Mouse (Mus musculus) kidney, postnatal 4 days (tissue): ENCODE results near the gene Rai1.

Experiments used
- DNase-seq, 2 experiments: peaks; one replicate each; pipeline ENCODE4 v3.0.0; 2021; ENCODE audit warnings: mixed read lengths in 2 of 2

The Rai1 gene

DNA sequence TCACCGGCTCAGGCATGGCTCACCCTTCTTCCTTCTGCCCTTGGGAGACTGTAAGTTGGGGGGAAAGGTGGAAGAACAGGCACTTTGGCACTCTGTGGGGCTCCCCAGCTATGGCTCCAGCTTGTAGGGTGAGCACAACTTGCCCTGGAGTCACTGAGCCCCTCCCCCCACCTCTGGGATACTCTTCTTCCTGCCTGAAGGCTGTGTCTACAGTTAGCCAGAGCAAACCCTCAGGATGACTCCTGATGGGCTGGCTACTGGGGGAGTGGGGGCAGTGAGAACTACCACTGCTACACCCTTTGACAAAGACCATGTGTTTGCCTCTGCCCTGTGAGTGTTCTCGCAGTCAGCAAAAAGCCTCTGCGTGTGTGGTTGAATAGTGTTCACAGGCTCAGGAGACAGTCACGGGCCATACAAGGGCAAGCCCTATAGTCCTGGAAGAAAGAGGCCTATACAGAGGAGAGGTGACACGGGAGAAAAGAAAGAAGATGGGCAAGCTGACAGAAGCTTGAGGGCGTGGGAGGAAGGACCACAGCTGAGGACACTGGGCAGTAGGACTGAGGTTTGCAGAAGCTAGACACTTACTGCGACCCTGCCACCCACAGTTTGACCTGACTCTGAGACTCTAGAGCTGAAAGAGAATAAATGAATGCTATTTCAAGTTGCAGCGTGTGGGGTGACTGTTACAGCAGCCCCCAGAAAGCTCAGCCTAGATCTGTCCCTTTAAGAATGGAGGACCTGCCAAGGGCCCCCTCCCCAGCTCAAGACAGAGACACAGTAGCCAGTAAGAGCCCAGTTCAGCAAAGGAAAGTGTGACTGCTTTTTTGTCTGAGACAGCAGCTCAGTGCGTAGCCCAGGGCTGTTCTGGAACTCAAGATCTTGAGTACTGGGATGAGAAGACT lies 9.7 kb upstream of the Rai1 start:
- peak in 1 of 2 experiments; percentile 33 for DNase-seq

DNA sequence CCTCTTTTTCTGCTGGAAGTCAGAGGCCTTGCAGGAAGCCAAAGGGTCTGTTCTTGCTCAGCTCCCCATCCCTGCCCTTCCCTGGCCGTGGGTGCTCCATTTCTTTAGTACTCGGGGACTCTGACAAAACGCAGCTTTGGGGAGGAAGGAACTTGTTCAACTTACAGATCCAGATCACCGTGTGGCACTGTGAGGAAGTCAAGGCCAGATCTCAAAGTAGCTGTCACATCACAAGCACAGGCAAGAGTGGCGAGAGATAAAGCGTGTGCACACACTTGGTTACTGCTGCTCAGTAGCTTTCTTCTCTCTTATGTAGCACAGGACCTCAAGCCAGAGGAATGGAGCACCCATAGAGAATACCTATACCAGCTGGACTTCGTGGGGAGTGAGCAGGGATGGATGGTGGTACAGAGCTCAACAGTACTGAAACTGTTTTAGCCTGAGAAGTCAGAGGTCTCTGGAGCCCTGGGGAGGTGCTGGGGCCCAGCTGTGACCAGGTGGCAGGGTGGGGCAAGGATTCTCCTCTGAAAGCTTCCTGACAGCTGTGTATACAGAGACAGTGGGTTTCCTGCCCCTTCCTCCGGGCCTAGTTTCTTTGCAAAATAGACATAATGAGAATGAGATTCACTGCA lies 5.1 kb upstream of the Rai1 start:
- DNase-seq, result no peak

DNA sequence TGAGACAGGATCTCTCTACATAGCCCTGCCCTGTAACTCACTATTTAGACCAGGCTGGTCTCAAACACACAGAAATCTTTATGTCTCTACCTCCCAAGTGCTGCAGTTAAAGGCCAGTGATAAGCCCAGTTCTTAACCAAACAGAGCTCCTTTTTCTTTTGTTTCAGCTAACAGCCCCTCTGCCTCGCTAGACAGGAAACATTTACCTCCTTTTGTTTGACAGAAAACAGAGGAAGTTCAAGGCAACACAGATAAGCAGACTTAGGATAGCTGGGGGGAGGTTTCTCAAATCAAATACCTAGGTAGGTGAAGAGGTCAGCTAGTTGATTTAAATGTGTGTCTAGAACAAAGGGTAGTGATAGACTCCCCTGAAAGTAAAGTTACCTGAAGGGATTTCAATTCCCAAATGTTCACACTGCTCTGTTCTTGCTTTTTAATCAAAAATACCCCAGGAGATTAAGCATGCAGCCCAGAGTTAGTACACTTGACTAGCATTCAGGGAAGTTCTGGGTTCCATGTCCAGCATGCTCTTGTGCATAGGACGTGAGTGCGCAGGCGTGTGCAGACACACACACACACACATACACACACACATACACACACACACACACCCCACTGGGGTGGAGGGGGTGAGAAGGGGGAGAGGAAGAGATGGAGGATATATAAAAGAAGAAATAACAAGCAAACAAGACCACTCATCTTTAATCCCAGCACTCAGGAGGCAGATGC lies 3.8 kb upstream of the Rai1 start:
- DNase-seq, result no peak

DNA sequence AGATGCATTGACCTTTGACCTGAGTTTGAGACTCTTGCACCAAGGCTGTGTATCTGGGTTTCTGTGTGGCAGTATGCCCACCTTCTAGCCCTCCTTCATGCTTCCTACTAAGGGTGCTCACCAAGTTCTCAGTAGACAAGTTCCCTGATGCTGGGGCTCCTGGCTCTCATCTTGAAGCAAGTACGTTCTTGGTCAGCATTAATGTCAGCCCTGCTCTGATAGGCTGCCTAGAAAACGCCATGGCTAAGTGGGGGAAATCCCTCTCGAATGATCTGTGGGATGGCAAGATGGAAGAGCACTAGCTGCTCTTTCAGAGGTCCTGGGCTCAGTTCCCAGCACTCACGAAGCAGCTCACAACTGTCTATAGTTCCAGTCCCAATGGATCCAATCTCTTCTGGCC lies 2.8 kb upstream of the Rai1 start:
- no peak for DNase-seq

DNA sequence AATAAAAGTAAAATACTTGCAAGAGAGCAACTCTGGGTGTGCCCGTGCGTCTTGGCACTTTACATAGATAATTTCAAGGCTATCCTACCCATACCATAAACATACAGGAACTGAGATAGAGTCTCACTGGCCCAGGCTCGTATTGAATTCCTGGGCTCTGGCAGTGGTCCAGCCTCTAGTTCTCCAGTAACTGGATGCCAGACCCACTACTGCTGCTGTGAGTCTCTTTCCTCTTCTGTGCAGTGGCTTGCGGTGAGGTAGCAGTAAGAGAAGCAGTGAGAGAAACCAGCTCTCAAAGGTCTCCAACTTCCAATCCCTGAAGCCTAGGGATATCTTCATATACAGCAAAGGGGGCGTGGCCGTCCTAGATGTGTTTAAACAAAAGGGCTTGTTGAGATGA lies 2.1 kb upstream of the Rai1 start:
- DNase-seq, result peak; percentile 61 to 66

DNA sequence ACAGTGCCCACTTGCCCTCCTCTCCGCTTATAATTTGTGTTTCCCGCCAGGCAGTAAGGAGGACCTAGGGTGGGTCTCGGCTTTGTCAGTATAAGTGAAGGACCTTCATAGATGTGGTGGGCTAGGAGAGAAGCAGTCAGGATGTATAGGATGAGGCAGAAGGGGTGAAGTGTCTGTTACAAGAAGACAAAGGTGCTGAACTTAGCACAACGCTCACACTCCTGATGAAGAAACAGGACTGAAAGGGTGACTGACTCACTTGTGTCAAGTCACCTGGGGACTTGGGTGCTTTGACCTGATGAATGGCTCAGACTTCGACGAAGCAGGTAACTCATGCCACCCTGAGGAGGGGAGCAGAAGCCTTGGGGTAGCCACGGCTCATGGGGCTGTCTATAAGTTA lies 1.2 kb upstream of the Rai1 start:
- no peak for DNase-seq

DNA sequence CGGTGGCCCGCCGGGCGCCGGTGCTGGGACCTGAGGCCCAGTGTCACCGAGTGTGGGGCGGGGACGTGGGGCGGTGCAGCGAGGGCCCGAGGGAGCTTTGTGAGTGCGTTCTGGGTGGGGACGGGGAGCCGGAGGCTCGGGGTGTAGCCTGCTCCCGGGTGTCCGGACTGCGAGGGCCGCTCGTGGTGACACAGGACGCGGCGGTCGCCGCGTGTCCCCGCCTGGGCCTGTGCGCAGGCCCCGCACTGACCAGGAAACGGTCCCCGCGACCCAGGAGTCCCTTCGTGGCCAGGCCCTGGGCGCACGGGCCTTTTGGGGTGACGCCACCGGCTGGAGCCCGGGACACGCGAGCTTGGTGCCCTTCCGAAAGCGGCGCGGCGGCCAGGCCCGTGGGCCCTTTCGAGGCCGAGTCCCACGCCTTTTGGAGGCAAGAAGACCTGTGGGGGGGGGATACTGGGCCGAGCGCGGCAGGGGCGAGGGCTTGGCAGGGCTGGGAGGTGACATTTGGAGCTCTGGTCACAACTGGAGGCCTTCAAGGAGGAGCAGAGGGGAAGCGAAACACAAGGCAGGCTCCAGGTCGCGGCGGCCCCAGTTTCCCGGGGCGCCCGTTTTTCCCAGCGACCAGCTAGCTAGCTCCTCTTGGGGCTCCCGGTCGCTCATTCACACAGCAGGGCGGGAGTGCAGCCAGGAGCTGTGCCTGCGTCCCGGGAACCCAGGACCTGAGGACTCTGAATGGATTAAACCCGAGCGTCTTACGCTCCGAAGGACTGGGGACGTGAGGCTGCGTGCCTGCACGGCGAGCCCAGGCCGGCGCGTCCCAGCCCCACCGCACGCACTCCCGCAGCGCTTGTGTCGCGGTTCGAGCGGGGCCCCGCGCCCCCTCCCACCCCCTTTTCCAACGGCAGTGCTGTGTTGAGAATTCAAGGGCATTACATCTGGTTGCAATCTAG lies 1.1 kb downstream of the Rai1 start:
- peak; percentile 71 to 82 for DNase-seq

DNA sequence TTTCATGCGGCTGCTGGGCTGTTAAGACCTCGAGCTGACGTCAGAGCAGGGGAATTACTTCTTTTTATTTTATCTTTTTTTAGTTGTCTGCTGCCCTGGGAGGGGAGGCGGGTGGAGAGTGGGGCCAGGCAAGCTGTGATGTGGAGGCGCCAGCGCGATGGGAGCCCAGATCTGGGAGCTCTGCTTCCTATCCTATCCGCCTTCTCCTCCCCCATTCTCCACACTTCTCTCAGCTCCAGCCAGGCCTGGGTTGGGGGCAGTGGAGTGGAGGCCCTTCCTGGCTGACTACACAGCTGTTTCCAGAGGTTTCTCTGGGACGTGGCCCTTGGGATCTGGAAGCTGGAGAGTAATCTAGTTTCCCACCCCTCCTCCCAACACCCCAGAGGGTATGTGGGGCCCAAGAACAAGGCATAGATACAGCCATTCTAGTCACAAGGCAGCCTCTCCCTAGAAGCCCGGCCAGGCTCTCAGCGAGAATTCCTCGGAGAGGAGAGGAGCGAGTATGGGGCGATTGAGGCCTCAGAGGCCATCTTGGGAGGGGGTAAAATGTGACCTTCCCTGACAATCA lies 1.8 kb downstream of the Rai1 start:
- peak; percentile 60 to 74 for DNase-seq

DNA sequence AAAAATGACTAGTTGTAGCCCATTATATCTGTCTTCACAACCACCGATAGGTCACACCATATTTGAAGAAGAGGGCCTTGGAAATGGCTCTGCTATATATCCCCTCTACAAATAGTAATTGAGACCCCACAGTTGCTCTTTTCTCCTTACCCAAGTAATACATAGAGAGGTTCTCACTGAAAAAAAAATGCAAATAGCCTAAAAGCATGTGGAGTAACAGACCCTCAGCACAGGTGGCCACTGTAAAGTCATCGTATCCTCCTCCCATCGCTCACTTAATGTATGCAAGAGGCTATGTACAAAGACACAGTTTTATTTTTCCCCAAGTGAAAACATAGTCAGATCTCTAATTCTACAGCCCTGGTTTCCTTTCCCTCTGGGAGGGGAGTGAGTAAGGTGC lies 2.6 kb downstream of the Rai1 start:
- no peak for DNase-seq

DNA sequence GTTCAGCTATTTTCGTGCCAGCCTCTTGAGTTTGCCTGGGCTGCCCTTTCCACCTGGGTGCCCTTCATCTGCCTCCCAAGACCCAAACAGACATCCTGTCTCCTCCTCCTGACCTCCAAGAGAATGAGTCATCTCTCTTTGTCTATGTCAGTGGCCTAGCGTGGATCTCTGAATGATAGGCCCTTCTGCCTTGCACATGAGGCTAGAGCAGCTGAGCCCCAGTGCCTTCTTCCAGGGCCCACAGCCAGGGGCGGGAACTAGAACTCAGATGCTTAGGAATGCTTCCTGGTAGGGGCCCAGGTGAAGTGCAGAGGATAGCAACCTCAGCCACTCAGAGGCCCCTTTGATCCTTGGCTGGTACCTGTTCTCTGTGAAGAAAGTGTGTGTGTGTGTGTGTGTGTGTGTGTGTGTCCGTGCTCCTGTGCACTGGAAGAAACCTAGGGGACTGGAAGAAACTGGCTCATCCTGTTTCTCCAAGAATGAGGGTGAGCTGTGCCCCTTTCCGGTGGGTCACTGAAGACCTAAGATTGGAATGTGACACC lies 3.9 kb downstream of the Rai1 start:
- DNase-seq, result peak; percentile 35 to 50

DNA sequence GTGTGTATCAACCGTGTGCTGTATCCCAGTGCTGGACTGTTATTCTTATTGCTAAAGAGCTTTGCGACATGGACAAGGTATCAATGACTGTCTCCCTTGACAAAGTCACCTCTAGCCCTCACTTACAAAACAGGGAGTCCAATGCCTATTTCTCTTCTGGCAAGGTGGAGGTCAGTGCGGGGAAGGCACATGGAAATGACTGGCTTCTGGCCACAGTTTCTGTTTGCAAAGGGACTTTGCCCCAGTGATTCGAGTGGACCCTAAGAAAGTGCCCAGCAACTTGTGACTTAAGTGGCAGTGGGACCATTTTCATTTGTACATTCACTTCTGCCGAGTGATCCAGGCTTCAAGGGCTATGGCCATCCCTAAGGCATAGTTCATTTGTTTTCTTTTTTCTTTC lies 5.6 kb downstream of the Rai1 start:
- DNase-seq, result no peak

DNA sequence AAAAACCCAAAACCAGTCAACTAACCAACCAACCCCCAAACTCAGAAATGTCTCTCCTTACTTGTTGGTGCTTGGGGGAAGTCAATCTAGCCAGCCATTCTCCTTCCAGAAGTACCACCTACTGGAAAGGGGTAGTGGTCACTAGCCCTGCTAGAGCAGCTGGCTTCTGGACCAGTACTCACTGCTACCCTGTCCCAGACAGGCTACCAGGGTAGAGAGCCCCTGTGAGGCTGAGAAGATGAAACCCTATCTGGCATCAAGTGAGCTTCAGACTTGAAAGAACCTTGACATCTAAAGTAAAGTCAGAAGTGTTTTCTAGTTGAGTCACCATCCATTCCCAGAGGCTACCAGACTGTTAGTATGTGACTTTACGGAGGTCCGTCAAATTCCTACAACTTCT lies 6.8 kb downstream of the Rai1 start:
- DNase-seq, result no peak

DNA sequence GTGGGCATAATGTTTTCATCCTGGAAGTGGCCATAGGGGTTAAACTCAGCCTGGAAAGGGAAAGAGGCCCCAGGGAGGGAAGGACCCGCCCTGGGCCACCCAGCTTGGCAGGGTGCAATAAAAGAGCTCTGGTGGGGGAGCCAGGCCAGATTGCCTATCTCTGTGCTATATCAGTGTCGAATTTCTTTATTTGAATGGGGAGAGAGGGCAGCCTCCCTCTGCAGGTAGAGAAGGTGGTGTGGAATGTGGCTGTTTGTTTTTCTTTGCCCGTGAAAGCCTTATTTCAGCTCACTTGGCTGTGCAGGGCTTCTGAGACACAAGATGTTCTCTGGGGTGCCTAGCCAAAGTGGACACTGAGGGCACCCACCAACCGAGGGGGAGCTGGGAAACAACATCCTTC lies 8.8 kb downstream of the Rai1 start:
- peak in 1 of 2 experiments; percentile 51 for DNase-seq

DNA sequence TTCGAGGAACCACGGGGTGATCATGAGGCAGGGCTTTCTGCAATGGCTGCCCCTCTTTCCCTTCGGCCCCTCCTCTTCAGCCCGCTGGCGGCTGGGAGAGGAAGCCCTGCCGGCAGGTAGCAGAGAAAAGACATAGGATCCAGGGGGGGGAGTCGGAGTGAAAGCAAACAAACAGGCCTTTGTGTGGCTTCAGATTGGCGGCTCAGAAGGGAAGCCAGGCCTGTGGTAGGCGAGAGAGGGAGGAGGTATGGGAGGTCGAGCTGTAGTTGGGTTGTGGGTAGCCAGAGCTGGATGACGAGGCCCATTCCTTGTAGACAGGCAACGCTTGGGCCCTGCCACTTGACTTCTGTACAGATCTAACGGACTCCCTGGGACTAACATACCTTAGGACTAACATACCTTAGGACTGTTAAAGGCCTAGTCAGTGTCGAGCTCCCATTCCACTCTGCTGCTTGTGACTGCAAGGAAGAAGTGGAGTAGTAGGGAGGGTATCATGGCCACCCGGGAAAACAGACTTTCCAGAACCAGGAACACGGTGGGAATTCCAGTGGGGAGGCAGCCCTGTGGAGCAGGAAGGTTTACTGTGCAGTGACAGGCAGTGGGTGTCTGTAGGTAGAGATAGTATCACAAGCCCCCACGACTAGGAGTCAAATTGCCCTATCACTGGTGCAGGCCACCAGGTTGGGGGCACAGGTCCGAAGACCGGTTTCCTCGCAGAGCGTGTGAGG lies 9.6 kb downstream of the Rai1 start:
- peak; percentile 51 to 72 for DNase-seq

DNA sequence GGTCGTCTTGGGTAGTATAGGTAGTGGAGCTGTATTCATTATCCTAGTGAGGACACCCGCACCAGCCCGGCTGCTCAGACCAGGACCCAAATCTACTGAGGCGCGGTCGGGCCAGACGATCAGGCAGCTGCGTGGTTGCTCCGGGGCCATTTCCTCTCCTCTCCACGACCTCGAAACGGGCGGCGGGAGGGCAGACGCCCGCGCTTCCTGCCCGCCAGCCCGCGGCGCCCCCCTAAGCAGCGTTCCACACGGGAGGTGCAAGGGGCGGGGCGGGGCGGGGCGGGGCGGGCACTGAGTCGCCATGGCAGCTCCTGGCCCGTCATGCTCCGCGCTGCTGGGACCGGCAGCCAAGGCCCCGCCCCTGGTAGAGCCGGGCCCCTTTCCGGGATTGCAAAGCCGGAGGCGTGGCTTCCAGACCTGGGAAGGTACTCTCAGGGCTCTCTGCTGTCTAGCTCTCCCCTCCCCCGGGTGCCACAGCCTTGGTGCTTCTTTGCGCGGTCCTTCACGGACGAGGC lies 10.3 kb downstream of the Rai1 start:
- DNase-seq, result peak; percentile 93 to 97

DNA sequence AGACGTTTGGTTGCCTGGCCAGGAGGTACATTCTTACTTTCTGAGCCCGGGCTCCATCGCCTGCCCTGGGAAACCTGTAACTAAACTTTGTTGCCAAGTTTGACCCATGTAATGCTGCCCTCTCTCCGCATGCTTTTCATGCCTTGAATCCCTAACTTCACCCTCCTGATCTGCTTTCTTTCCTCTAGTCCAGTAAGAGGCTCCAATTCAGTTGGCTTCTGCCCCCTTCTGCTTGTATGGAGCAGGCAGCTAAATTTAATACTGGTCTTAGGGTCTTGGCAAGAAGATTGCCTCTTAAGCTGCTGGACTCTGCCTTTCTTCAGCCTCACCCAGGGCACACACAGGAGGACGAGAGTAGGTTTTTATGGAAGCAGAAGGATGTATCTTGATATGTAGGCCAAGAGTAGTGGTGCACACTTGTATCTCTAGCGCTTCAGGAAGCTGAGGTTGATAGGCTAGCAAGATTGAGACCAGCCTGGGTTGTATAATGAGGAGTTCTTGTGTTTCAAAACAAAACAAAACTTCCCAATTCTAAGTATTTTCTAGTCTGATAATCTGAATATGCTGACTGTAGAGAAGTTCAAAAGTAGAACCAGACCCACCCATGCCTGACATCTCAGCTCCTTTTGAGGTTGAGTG lies 10.9 kb downstream of the Rai1 start:
- peak in 1 of 2 experiments; percentile 1 for DNase-seq

DNA sequence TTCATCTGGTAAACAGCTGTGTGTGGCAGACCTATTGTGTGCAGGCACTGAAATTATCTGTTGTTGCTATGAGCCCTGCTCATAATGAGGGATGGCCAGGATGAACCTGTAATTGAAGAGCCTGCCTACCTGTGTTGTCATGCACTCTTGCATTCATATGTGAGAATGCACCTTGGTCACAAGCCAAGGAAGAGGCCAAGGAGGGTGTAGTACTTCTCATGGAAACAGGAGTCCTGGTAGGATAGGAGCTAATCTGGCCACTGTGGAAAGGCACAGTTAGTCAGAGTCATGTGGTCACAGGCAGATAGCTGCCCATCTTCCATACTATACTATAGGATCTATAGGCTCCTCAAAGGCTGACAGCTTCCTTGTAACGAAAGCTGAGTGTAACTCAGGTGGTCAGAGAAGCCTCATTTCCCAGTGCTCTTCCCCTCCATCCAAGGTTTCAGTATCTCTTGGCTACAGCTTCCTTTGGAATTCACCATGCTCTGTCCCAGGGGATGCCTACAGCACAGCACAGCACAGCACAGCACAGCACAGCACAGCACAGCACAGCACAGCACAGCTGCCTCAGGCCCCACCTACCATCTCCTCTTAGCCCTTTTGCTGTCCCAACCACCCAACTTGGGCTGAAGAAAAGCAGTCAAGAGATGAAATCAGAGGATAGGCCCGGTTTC lies 15.9 kb downstream of the Rai1 start:
- no peak for DNase-seq

DNA sequence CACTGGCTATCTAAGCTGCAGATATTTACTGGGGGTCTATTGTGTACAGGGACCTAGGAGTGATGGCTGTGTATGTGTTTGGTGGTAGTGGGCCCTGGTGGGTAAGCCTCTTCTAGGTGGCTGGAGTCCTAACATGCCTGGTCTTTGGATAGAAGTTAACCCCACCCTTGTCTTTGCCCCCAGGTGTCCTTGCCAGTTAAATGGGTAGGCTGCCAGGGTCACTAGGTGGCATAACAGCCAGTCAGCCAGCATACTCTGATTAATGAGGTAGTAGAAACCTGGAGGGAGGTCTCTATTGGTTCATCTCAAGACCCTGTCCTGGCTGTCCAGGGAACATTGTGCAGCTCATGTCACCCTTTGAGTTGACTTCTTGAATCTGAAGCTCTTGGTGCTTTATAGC lies 17.8 kb downstream of the Rai1 start:
- peak in 1 of 2 experiments; percentile 17 for DNase-seq

DNA sequence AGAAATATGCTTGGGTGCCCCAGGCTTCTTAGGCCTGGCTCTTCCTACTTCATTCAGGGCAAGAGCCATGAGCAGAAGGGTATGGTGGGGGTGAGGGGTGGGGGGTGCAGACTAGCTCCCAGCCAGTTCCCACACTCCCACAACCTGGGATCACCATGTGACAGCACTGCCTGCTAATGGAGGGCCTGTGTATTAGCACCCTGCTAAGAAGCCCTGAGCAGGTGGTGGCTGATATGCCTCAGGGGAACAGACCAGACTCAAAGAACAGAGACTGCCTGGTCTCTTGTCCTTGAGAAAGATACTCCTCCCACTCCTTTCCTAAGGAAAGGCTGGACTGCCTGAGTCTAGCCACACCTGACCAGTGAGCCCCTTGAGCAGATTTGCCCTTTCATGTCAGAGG lies 22.2 kb downstream of the Rai1 start:
- DNase-seq, result peak; percentile 12 to 21
